15 mouse cellular contexts compared by ENCODE assay signal in the genomic region with DNA sequence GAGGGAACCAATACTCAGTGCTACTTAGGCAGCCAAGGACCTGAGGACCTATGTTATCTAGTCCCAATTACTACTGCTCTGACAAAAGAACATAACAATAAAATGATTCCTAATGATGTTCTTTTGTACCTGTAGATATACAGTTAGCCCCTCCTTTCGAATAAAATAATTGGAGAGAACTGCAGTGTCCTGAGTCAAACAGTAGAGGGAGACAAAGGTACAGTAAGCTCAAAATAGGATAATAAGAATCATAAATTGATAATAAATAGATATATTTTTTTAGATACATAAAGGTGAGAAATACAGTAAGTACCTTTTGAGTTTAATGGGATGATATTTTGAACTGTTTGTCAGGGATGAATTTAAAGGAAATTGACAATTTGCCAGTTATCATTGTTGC. TPM values are rescaled to one million over a fixed set of nuclear protein-coding genes. Genes with fewer than 3 reads are reported as not detected.
DNase-seq lines count a peak whose midpoint lies in the region; ATAC-seq and TF ChIP-seq lines count a peak whose summit lies in the region.
"Had no signal": no experiment of that assay in that cellular context is flagged by ENCODE, and none has a peak within 500 bp of the region (broad histone marks: within the 10 kb centered on the region; RNA-seq: fewer than 3 reads in every experiment).

No protein-coding gene starts in this region.

- peak; percentile 15 for DNase-seq in forebrain, embryonic 14.5 days (ENCODE audit: low spot score)
- no peak for DNase-seq in forebrain, embryonic 10.5 days (ENCODE audit: extremely low spot score, low spot score)
- DNase-seq in lung, postnatal 36 days, result peak; percentile 21
- DNase-seq in lung, adult 18-20 months, result no peak
- peak; percentile 4 for DNase-seq in brain, embryonic 14.5 days (ENCODE audit: low read depth)
- peak; percentile 52 for DNase-seq in retina, embryonic 14.5 days (ENCODE audit: low spot score)
- no peak for DNase-seq in layer of hippocampus, adult 9-10 months (ENCODE audit: low spot score)
- DNase-seq in heart, adult 9 months (ENCODE audit: low spot score in 2 of 2), result no peak
- DNase-seq: thymus, adult 2 months had no signal

- H3K4me3 ChIP-seq in forebrain, embryonic 14.5 days (ENCODE audit: low read depth, low read length), result no peak overlapping the region
- H3K4me3 ChIP-seq in forebrain, embryonic 10.5 days, result no peak overlapping the region
- H3K4me3 ChIP-seq: embryonic facial prominence, embryonic 13.5 days; hindbrain, embryonic 10.5 days; neural tube, embryonic 15.5 days had no signal

- H3K36me3 ChIP-seq in forebrain, embryonic 14.5 days (ENCODE audit: control insufficient read depth, insufficient read depth, low read length), result no peaks in the 10 kb centered on the region
- H3K36me3 ChIP-seq in forebrain, embryonic 10.5 days (replicated peaks), result no peaks in the 10 kb centered on the region
- H3K36me3 ChIP-seq: embryonic facial prominence, embryonic 13.5 days; G1E; hindbrain, embryonic 10.5 days; neural tube, embryonic 15.5 days had no signal

- no peak overlapping the region for H3K27ac ChIP-seq in forebrain, embryonic 14.5 days (ENCODE audit: low read depth, low read length)
- no peak overlapping the region for H3K27ac ChIP-seq in forebrain, embryonic 10.5 days
- H3K27ac ChIP-seq: embryonic facial prominence, embryonic 13.5 days; hindbrain, embryonic 10.5 days; neural tube, embryonic 15.5 days had no signal

- 63% methylated on average over 1 of the region's 1 CpGs for WGBS in forebrain, embryonic 14.5 days
- WGBS in forebrain, embryonic 10.5 days, result 60% methylated on average over 1 of the region's 1 CpGs

- no peak for ATAC-seq in forebrain, embryonic 14.5 days

- H3K9ac ChIP-seq in forebrain, embryonic 14.5 days (ENCODE audit: low read length), result no peak overlapping the region
- H3K9ac ChIP-seq: embryonic facial prominence, embryonic 13.5 days; neural tube, embryonic 15.5 days had no signal

- H3K4me2 ChIP-seq in forebrain, embryonic 14.5 days (ENCODE audit: low read length), result no peak overlapping the region
- H3K4me2 ChIP-seq: embryonic facial prominence, embryonic 13.5 days; neural tube, embryonic 15.5 days had no signal

- no peaks in the 10 kb centered on the region for H3K4me1 ChIP-seq in forebrain, embryonic 14.5 days (ENCODE audit: control insufficient read depth, insufficient read depth, low read length)
- H3K4me1 ChIP-seq in forebrain, embryonic 10.5 days, result no peaks in the 10 kb centered on the region
- H3K4me1 ChIP-seq: embryonic facial prominence, embryonic 13.5 days; hindbrain, embryonic 10.5 days; neural tube, embryonic 15.5 days had no signal

- no peaks in the 10 kb centered on the region for H3K27me3 ChIP-seq in forebrain, embryonic 14.5 days (replicated peaks; ENCODE audit: control insufficient read depth, insufficient read depth, low read length)
- no peaks in the 10 kb centered on the region for H3K27me3 ChIP-seq in forebrain, embryonic 10.5 days (ENCODE audit: poor library complexity, severe bottlenecking)
- H3K27me3 ChIP-seq: embryonic facial prominence, embryonic 13.5 days; neural tube, embryonic 15.5 days had no signal

- no peaks in the 10 kb centered on the region for H3K9me3 ChIP-seq in forebrain, embryonic 14.5 days (replicated peaks; ENCODE audit: control insufficient read depth, low read length)
- peaks cover 4% of the 10 kb centered on the region; the same call in 1 of the 2 replicates for H3K9me3 ChIP-seq in forebrain, embryonic 10.5 days
- H3K9me3 ChIP-seq: embryonic facial prominence, embryonic 13.5 days; G1E; hindbrain, embryonic 10.5 days; neural tube, embryonic 15.5 days had no signal

- no peak for TF ChIP-seq CTCF in brain, embryonic 14.5 days (IDR thresholded peaks at IDR 0.05; ENCODE audit: borderline replicate concordance, extremely low read depth, insufficient read depth, insufficient read length)

- no peak for TF ChIP-seq POLR2A in brain, embryonic 14.5 days (IDR thresholded peaks at IDR 0.05; ENCODE audit: borderline replicate concordance, extremely low read depth, insufficient read depth, insufficient read length, poor library complexity, severe bottlenecking)

RNA-seq across cellular contexts. Expression of a gene that starts 36.6 kb away (rescaled TPM):
- polyA plus RNA-seq in forebrain, embryonic 14.5 days (2014; fragmentation: Nextera tagmentation; extraction: Ambion mirVana), result not detected in 2 replicates
- not detected in 2 replicates for polyA plus RNA-seq in forebrain, embryonic 10.5 days (2016; fragmentation: Nextera tagmentation; extraction: Ambion mirVana)
- polyA plus RNA-seq in brain, embryonic 14.5 days (2012; rRNA removed), result not detected in 2 replicates
- polyA plus RNA-seq: embryonic facial prominence, embryonic 13.5 days; G1E; hindbrain, embryonic 10.5 days; limb, embryonic 14.5 days; neural tube, embryonic 15.5 days; small intestine, adult 2 months; thymus, adult 2 months had no signal

RNA-seq across cellular contexts. Expression of a gene that starts 39.9 kb away (rescaled TPM):
- not detected in 2 replicates for polyA plus RNA-seq in forebrain, embryonic 14.5 days (2014; fragmentation: Nextera tagmentation; extraction: Ambion mirVana)
- not detected in 2 replicates for polyA plus RNA-seq in forebrain, embryonic 10.5 days (2016; fragmentation: Nextera tagmentation; extraction: Ambion mirVana)
- polyA plus RNA-seq in brain, embryonic 14.5 days (2012; rRNA removed), result not detected in 2 replicates
- polyA plus RNA-seq: G1E; neural tube, embryonic 15.5 days; small intestine, adult 2 months had no signal

RNA-seq across cellular contexts. Expression of a gene that starts 54.6 kb away (rescaled TPM):
- not detected in 2 replicates for polyA plus RNA-seq in forebrain, embryonic 14.5 days (2014; fragmentation: Nextera tagmentation; extraction: Ambion mirVana)
- not detected in 2 replicates for polyA plus RNA-seq in forebrain, embryonic 10.5 days (2016; fragmentation: Nextera tagmentation; extraction: Ambion mirVana)
- not detected in 2 replicates for polyA plus RNA-seq in brain, embryonic 14.5 days (2012; rRNA removed)
- polyA plus RNA-seq: embryonic facial prominence, embryonic 13.5 days; G1E; hindbrain, embryonic 10.5 days; limb, embryonic 14.5 days; neural tube, embryonic 15.5 days; small intestine, adult 2 months; thymus, adult 2 months had no signal

Comparison
In these comparisons a context has a peak if more than half of its experiments do, and no peak if none do; other contexts are left out.
1. DNase-seq: peak in forebrain, embryonic 14.5 days (single experiment), lung, postnatal 36 days (single experiment), brain, embryonic 14.5 days (single experiment) and retina, embryonic 14.5 days (single experiment); none in forebrain, embryonic 10.5 days (single experiment), lung, adult 18-20 months (0 of 2), layer of hippocampus, adult 9-10 months (single experiment) and heart, adult 9 months (0 of 2).